Mouse (Mus musculus): ENCODE measurements at regions not wholly inside any gene's neighbourhood (a gene's known extent, or its start where the extent isn't known, plus 50 kb on each side); places are given as distances from the start of the nearest gene placed in this dataset.

GRCm38 (mm10) chr11:64800246-64801121, 178.4 kb upstream of the Elac2 start:
- Histone ChIP-seq H3K4me3 (ENCODE audit: low read length) (no peak overlapping the region), H3K36me3 (ENCODE audit: control insufficient read depth, insufficient read depth, low read length) (no peaks in the 10 kb centered on the region), H3K4me1 (replicated peaks; ENCODE audit: control insufficient read depth, insufficient read depth, low read length) (no peaks in the 10 kb centered on the region), H3K27ac (ENCODE audit: low read length) (no peak overlapping the region), H3K27me3 (ENCODE audit: control insufficient read depth, insufficient read depth, low read depth, low read length) (no peaks in the 10 kb centered on the region), H3K9ac (ENCODE audit: low read length) (no peak overlapping the region), H3K9me3 (ENCODE audit: control insufficient read depth, low read length) (no peaks in the 10 kb centered on the region), H3K4me2 (ENCODE audit: low read depth, low read length) (no peak overlapping the region)
- 48% methylated on average over 21 of the region's 21 CpGs for WGBS
- ATAC-seq (ENCODE audit: low read depth) = no peak

- H3K4me1 ChIP-seq (replicated peaks; ENCODE audit: control insufficient read depth, insufficient read depth, low read length) = no peaks in the 10 kb centered on the region
- H3K36me3 ChIP-seq (ENCODE audit: control insufficient read depth, insufficient read depth, low read length) = no peaks in the 10 kb centered on the region
- H3K27me3 ChIP-seq (ENCODE audit: control insufficient read depth, insufficient read depth, low read depth, low read length) = no peaks in the 10 kb centered on the region
- no peak for ATAC-seq (ENCODE audit: low read depth)
- WGBS = 59% methylated on average over 10 of the region's 10 CpGs
- no peak overlapping the region for H3K27ac ChIP-seq (ENCODE audit: low read length)
- H3K4me2 ChIP-seq (ENCODE audit: low read depth, low read length) = no peak overlapping the region
- H3K9me3 ChIP-seq (ENCODE audit: control insufficient read depth, low read length) = no peaks in the 10 kb centered on the region
- no peak overlapping the region for H3K9ac ChIP-seq (ENCODE audit: low read length)
- no peak overlapping the region for H3K4me3 ChIP-seq (ENCODE audit: low read length)
These were observed 177.5 kb upstream of the Elac2 start for GRCm38 (mm10) chr11:64801351-64801750.

- Histone ChIP-seq H3K9ac (ENCODE audit: low read length) (no peak overlapping the region), H3K27ac (ENCODE audit: low read length) (no peak overlapping the region), H3K4me3 (ENCODE audit: low read length) (no peak overlapping the region), H3K4me2 (ENCODE audit: low read depth, low read length) (no peak overlapping the region), H3K27me3 (ENCODE audit: control insufficient read depth, insufficient read depth, low read depth, low read length) (no peaks in the 10 kb centered on the region), H3K9me3 (ENCODE audit: control insufficient read depth, low read length) (no peaks in the 10 kb centered on the region), H3K36me3 (ENCODE audit: control insufficient read depth, insufficient read depth, low read length) (no peaks in the 10 kb centered on the region), H3K4me1 (replicated peaks; ENCODE audit: control insufficient read depth, insufficient read depth, low read length) (no peaks in the 10 kb centered on the region)
- 78% methylated on average over 3 of the region's 3 CpGs for WGBS
- no peak for ATAC-seq (ENCODE audit: low read depth)
These were observed 173.3 kb upstream of the Elac2 start for GRCm38 (mm10) chr11:64805567-64805966.

- H3K36me3 ChIP-seq (ENCODE audit: control insufficient read depth, insufficient read depth, low read length) = no peaks in the 10 kb centered on the region
- no peak overlapping the region for H3K4me3 ChIP-seq (ENCODE audit: low read length)
- no peak for ATAC-seq (ENCODE audit: low read depth)
- H3K9ac ChIP-seq (ENCODE audit: low read length) = no peak overlapping the region
- no peaks in the 10 kb centered on the region for H3K4me1 ChIP-seq (replicated peaks; ENCODE audit: control insufficient read depth, insufficient read depth, low read length)
- no peaks in the 10 kb centered on the region for H3K27me3 ChIP-seq (ENCODE audit: control insufficient read depth, insufficient read depth, low read depth, low read length)
- WGBS = 46% methylated on average over 6 of the region's 6 CpGs
- H3K9me3 ChIP-seq (ENCODE audit: control insufficient read depth, low read length) = no peaks in the 10 kb centered on the region
- no peak overlapping the region for H3K27ac ChIP-seq (ENCODE audit: low read length)
- H3K4me2 ChIP-seq (ENCODE audit: low read depth, low read length) = no peak overlapping the region
These were observed 166.4 kb upstream of the Elac2 start for GRCm38 (mm10) chr11:64812408-64812807.

GRCm38 (mm10) chr11:64829429-64829828, 149.4 kb upstream of the Elac2 start:
- H3K27me3 ChIP-seq (ENCODE audit: control insufficient read depth, insufficient read depth, low read depth, low read length) = no peaks in the 10 kb centered on the region
- no peaks in the 10 kb centered on the region for H3K4me1 ChIP-seq (replicated peaks; ENCODE audit: control insufficient read depth, insufficient read depth, low read length)
- no peak for ATAC-seq (ENCODE audit: low read depth)
- no peak overlapping the region for H3K9ac ChIP-seq (ENCODE audit: low read length)
- H3K4me2 ChIP-seq (ENCODE audit: low read depth, low read length) = no peak overlapping the region
- H3K36me3 ChIP-seq (ENCODE audit: control insufficient read depth, insufficient read depth, low read length) = no peaks in the 10 kb centered on the region
- no peaks in the 10 kb centered on the region for H3K9me3 ChIP-seq (ENCODE audit: control insufficient read depth, low read length)
- no peak overlapping the region for H3K27ac ChIP-seq (ENCODE audit: low read length)
- H3K4me3 ChIP-seq (ENCODE audit: low read length) = no peak overlapping the region
- 59% methylated on average over 5 of the region's 5 CpGs for WGBS

- H3K9me3 ChIP-seq (ENCODE audit: control insufficient read depth, low read length) = no peaks in the 10 kb centered on the region
- no peak overlapping the region for H3K4me2 ChIP-seq (ENCODE audit: low read depth, low read length)
- no peaks in the 10 kb centered on the region for H3K4me1 ChIP-seq (replicated peaks; ENCODE audit: control insufficient read depth, insufficient read depth, low read length)
- H3K9ac ChIP-seq (ENCODE audit: low read length) = no peak overlapping the region
- H3K36me3 ChIP-seq (ENCODE audit: control insufficient read depth, insufficient read depth, low read length) = no peaks in the 10 kb centered on the region
- no peak for ATAC-seq (ENCODE audit: low read depth)
- WGBS = 69% methylated on average over 5 of the region's 5 CpGs
- H3K27ac ChIP-seq (ENCODE audit: low read length) = no peak overlapping the region
- H3K4me3 ChIP-seq (ENCODE audit: low read length) = no peak overlapping the region
- H3K27me3 ChIP-seq (ENCODE audit: control insufficient read depth, insufficient read depth, low read depth, low read length) = no peaks in the 10 kb centered on the region
These were observed 146.4 kb upstream of the Elac2 start for GRCm38 (mm10) chr11:64832453-64832852.

GRCm38 (mm10) chr11:64833786-64834185, 145.1 kb upstream of the Elac2 start:
- H3K27ac ChIP-seq (ENCODE audit: low read length) = no peak overlapping the region

GRCm38 (mm10) chr11:64836771-64837170, 142.1 kb upstream of the Elac2 start:
- Histone ChIP-seq H3K4me2 (ENCODE audit: low read depth, low read length) (no peak overlapping the region), H3K9me3 (ENCODE audit: control insufficient read depth, low read length) (no peaks in the 10 kb centered on the region), H3K4me3 (ENCODE audit: low read length) (no peak overlapping the region), H3K4me1 (replicated peaks; ENCODE audit: control insufficient read depth, insufficient read depth, low read length) (no peaks in the 10 kb centered on the region), H3K27me3 (ENCODE audit: control insufficient read depth, insufficient read depth, low read depth, low read length) (no peaks in the 10 kb centered on the region), H3K27ac (ENCODE audit: low read length) (no peak overlapping the region), H3K36me3 (ENCODE audit: control insufficient read depth, insufficient read depth, low read length) (no peaks in the 10 kb centered on the region), H3K9ac (ENCODE audit: low read length) (no peak overlapping the region)
- ATAC-seq (ENCODE audit: low read depth) = no peak
- WGBS = 54% methylated on average over 8 of the region's 8 CpGs

More at GRCm38 (mm10) chr11:64833786-64834185, 145.1 kb upstream of the Elac2 start:
- ATAC-seq (ENCODE audit: low read depth) = no peak
- Histone ChIP-seq H3K9me3 (ENCODE audit: control insufficient read depth, low read length) (no peaks in the 10 kb centered on the region), H3K27me3 (ENCODE audit: control insufficient read depth, insufficient read depth, low read depth, low read length) (no peaks in the 10 kb centered on the region), H3K4me1 (replicated peaks; ENCODE audit: control insufficient read depth, insufficient read depth, low read length) (no peaks in the 10 kb centered on the region), H3K9ac (ENCODE audit: low read length) (no peak overlapping the region), H3K36me3 (ENCODE audit: control insufficient read depth, insufficient read depth, low read length) (no peaks in the 10 kb centered on the region), H3K4me2 (ENCODE audit: low read depth, low read length) (no peak overlapping the region), H3K4me3 (ENCODE audit: low read length) (no peak overlapping the region)
- WGBS = 57% methylated on average over 3 of the region's 3 CpGs

- ATAC-seq (ENCODE audit: low read depth) = no peak
- 81% methylated on average over 2 of the region's 2 CpGs for WGBS
These were observed 137.7 kb upstream of the Elac2 start for GRCm38 (mm10) chr11:64841092-64841491.

More at GRCm38 (mm10) chr11:64841092-64841491, 137.7 kb upstream of the Elac2 start:
- Histone ChIP-seq H3K27ac (ENCODE audit: low read length) (no peak overlapping the region), H3K4me1 (replicated peaks; ENCODE audit: control insufficient read depth, insufficient read depth, low read length) (peaks cover 5% of the 10 kb centered on the region), H3K4me3 (ENCODE audit: low read length) (no peak overlapping the region), H3K36me3 (ENCODE audit: control insufficient read depth, insufficient read depth, low read length) (no peaks in the 10 kb centered on the region), H3K9ac (ENCODE audit: low read length) (no peak overlapping the region), H3K27me3 (ENCODE audit: control insufficient read depth, insufficient read depth, low read depth, low read length) (no peaks in the 10 kb centered on the region), H3K4me2 (ENCODE audit: low read depth, low read length) (no peak overlapping the region), H3K9me3 (ENCODE audit: control insufficient read depth, low read length) (no peaks in the 10 kb centered on the region)

Data from lung, embryonic 16.5 days (tissue).